Mouse (Mus musculus): ENCODE measurements around the gene Dut.

Dut gene

DNA sequence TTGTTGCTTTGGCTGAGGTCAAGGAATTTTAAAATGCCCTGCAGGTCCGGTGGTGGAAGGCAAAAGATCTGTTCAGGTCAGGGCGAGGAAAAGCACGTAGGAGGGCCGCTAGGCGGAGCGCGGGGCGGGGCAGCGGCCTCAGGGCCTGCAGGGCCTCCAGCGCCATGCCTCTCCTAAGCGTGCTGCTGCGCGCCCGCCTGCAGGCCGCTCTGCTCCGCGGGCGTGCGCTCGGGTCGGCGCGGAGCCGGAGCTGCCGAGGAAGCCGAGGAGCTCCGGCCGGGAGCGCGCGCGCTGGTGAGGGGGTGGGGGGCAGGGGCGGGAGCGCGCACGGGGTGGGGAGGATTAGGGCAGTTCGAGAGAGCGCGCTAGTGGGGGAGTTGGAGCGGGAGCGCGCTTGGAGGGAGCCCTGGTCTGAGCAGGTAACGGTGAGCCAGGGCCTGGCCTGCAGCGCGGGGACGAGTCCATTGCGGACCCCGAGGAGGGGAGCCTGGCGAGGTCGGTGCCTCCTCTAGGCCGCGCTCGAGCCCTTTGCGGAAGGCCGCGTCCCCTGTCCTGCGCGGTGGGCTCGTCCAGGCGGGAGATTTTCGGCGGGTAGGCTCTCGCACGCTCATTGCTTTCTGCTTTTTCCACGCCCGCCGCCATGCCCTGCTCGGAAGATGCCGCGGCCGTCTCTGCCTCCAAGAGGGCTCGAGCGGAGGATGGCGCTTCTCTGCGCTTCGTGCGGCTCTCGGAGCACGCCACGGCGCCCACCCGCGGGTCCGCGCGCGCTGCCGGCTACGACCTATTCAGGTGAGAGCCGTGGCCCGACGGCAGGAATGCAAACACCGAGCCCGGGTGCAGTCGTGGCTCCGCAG is at the start of gene Dut:
Gene Dut, plus strand, starts transcription at position 83 of the 854 bp plus-strand sequence.
- DNase-seq: peak; percentile 96

DNA sequence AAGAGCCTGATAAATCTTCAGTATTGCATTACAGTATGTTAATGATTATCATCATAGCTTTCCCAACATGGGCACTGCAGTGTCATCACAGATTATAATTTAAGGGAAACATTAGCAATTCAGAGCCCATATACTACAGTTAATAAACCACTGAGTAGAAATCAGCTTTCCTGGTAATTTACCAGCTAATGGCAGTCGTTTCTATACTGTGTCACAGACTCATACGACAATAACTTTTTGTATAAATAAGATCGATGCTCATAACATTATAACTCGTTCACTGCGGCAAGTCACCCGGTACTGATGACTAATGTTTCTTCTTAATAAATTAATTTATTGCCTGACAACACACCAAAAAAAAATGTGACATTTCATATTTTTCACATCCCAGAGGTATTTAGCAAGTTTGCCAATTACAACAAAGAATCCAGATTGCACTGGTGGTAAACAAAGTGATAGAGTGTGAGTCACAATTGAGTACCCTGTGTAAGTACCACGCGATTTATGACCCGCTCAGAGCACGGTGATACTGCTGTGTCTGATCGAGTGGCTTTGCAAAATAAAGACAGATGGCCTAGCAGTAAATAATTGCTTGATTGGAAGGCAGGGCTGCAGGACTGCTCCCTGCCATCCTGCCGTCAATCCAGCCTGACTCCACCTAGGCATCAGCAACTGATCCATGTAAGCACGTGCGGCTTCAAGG is 37.9 kb upstream of the Dut start:
- no peak for DNase-seq

GRCm38 (mm10) chr2:125211831-125212510 is 35.0 kb upstream of the Dut start:
- DNase-seq: no peak

DNA sequence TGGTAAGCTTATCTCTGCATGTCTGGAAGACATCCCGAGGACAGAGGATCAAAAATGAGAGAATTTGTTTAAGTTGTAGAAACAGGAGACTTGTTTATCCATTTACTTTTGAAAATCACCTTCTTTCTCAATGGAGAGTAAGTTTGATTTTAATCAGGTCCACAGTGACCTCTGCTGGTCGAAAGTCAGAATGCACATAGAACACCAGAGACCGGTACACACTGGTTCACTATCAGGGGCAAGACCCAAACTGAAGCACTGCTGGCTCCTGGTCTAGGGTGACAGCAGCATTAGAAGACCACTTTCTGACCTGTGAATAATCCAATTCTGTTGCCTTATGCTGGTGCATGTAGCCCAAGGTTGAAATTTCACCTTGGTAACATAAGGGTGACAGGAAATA is 32.4 kb upstream of the Dut start:
- DNase-seq: peak; percentile 72

- DNase-seq: no peak
These were observed 29.7 kb upstream of the Dut start for GRCm38 (mm10) chr2:125217286-125217685.

GRCm38 (mm10) chr2:125218566-125218965 is 28.4 kb upstream of the Dut start:
- no peak for DNase-seq

DNA sequence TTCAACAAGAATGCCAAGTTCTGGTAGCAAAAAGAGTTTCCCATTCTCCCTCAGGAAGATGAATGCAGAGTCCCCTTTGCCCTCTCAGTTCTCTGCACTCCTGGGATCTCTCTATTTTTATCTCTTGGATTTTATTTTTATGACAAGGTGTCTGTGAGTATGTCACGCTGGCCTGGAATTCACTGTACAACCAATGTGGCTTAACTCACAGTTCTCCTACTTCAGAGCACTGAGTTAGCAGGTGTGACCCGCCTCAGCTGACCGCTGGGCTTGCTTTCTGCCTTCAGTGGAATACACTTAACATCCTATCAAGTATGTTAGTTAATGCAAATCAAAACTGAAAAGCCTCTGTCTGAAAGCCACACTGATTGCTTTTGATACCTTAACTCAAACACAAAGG is 27.7 kb upstream of the Dut start:
- DNase-seq: no peak

DNA sequence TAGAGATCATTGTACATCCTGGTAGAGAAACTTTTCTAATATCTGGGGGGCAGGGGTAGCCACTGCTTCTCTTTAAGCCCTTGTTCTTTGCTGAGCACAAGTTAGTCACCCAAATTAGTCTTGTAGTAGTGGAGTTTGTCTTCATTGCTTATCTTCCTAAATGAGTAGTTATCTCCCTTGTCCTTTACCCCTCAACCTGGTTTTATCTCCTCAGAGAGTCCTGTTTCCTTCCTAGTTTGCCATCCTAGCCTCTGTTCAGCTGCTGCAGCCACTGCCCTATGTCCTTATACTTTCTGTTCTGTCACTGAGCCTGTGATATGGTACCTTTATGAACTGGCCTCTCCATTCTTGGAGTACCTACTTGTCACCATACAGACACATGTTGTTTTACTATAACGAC is 25.3 kb upstream of the Dut start:
- DNase-seq: no peak

GRCm38 (mm10) chr2:125228472-125229409 is 18.2 kb upstream of the Dut start:
- no peak for DNase-seq

GRCm38 (mm10) chr2:125232183-125232582 is 14.8 kb upstream of the Dut start:
- no peak for DNase-seq

DNA sequence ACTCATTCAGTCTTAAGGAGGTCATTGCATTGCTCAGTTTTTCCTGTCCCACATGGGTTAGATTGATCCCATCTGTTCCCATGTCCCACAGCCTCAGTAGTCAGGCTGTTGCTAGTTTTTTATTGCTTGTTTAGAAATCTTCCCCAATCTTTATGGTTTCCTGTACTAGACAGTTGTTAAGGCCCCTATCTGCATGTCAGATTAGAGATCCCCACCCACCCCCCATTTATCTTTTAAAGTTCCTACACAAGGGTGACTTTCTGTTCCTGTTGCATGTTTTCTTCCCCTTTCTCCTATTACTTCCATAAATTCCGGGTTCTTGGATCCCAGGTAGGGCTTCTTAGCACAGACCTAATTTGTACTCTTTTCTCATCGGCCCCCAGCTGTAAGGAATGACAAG is 13.5 kb upstream of the Dut start:
- no peak for DNase-seq

DNA sequence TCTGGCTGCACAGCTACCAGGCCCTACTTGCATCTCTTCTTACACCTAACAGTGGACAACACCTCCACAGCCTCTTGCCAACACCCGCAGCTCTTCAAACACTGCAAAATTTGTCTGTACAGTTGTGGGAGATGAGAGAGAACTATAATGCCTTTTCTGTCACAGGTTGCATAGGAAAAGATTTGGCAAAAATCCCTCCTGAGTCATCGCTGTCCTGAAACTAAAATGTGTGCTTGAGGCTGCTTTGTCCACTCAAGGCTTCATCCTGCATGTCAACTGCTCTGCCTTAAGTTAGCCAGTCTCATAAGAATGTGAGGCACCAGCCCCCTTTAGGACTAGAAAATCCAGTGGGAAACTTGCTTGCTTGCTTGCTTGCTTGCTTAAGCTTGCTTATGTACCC is 12.9 kb upstream of the Dut start:
- no peak for DNase-seq

GRCm38 (mm10) chr2:125245545-125246285 is 1.3 kb upstream of the Dut start:
- DNase-seq: no peak

GRCm38 (mm10) chr2:125246669-125247068 is 321 bp upstream of the Dut start:
- DNase-seq: no peak

- no peak for DNase-seq
These were observed 909 bp downstream of the Dut start for GRCm38 (mm10) chr2:125247962-125248235.

DNA sequence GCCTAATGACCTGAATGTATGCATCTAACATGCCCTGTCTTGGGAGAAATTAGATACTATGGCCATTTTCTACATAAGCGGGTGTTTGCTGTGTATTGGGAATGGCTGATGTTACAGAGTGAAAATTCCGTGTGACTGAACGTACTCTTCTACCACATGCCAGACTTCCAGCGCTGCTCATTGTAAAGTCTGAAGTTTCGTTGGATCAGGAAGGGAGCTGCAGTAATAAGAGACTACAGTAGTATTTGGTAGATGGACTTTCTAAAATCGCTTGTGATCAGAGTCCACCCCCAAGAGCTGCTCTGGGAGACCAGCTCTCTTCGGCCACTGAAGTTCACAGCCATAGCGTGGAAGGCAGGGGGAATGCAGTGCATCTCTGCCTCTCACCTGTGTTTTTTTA is 1.3 kb downstream of the Dut start:
- DNase-seq: no peak

- no peak for DNase-seq
These were observed 2.3 kb downstream of the Dut start for GRCm38 (mm10) chr2:125249339-125249738.

DNA sequence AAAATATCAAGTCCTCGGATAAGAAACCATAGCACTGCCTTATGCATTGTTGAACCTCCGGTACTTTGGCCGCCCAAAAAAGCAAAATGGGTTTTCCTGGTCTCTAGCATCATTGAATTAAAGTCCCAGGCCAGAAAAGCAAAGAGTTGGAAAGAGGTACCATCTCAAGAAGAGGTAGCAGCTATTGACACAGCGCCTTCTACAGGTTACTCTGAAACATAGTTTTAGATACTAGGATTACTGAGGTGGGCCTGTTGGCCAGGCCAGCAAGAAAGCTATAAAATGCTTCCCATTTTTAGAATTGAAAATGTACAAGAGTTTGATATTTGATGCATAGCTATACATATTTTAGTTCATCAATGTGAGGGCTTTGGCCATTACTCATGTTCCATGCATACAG is 2.9 kb downstream of the Dut start:
- DNase-seq: no peak

DNA sequence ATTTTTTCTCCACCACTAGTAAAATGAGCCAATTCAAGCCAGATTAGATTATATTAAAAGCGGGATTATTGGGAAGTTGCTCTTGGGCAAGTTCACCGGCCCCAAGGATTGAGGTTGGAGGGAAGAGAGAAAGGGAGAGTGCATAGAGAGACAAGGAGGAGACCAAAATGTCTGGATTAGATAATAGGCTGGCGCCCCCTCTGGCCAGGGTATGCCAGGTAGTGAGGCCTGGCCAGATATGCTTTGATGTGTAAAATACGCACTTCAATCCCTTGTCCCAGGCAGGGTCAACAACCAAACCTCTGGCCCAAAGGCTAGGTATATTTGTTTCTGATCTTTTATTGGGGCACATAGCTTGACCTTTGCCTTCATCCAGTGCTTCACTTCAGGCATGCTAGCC is 4.8 kb downstream of the Dut start:
- no peak for DNase-seq

GRCm38 (mm10) chr2:125252275-125252674 is 5.3 kb downstream of the Dut start:
- DNase-seq: peak; percentile 57

DNA sequence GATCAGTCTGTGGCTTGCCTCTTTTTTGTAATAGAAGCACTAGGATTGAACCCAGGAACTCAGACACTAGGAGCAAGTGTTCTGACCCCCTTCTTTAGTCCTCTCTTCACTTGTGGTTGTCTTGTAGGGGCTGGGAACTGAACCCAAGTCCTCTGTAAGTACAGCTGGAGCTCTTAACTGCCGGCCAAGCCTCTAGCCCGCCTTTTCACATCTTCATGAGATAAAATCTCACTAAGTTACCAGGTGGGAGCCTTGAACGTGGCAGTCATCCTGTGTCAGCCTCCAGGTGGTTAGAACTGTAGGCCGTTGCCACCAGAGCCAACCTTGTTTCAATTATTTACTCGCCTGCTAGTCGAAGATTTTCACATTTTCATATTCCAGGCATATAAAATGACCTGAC is 6.7 kb downstream of the Dut start:
- DNase-seq: no peak

DNA sequence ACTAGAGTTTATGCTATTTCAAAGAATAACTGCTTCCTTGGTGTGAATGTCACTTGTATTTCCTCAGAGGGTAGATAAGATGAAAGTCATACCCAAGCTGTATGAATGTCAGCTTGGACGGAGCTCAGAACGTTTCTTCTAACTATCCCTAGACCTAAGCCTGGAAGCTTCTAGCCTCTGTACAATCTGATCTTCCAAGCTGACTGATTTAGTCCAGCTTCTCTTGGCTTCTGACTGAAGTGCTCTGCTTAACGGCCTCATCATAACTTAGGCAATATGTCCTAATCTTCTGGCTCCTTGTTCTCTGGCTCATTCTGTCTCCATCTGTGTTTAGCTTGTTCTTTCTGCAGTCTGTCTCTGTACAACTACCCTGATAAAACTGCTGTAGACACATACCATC is 7.6 kb downstream of the Dut start:
- no peak for DNase-seq
